Mouse (Mus musculus) thymus, postnatal 4 days (tissue): ENCODE results near the gene Pip4k2b.
"Not testable (repeated sequence)": the region's sequence is repeated elsewhere in the genome, so short reads cannot be mapped to it uniquely, and the experiment has no call there.

Source experiments
- DNase-seq: peaks from one replicate; pipeline ENCODE4 v3.0.0; 2021

The Pip4k2b gene

DNA sequence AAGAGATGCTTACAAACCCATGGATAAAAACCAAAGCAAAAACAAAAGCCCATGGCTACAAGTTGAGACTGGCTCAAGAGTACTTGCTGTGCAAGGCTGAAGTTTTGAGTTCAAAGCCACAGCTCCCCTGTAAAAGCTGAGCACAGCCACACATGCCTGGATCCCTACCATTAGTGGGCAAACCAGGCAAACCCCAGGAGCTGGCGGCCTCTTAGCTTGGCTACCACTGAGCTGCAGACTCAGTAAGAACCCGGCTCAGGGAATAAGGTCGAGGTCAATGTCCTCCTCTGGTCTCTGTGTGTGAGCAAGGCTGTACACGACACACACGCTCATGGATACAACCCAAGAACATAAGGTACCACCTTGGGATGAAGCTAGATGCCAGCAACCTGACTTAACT is 4.0 kb upstream of the Pip4k2b start:
- DNase-seq, result no peak

DNA sequence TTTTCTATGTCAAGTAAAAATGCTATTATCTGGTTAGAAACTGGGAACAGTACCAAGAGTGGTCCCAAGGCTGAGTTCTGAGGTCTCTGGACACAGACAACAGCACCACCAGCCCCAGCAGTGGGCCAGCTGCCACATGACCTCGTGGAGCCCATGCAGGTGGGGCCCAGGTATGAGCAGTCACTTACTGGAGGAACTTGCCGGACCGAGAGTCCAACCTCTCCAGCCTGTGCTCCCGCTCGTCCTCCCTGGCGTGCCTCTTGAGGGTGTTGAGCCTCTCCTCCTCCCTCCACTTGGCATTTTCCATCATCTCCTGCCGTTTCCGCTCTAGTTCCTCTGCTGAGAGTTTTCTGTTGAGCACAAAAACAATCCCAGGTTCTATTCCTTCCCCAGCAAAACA is 3.3 kb upstream of the Pip4k2b start:
- DNase-seq, result no peak

DNA sequence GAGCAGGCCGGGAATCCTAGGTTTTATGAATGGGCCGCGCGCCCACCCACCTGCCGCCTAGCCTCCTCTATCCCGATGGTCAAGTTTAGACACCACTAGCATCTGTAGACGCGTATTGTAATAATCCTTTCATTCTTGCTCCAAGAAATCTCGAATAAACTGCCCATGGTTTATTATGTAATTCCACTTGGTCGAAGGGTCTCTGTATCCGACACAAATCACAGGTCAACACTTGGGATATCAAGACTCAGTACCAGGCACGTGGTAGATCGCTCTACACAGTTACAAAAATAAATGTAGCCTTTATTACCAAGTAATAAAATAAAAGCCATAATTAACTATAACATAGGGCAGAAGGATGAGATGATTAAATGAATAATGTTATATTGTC is 822 bp upstream of the Pip4k2b start:
- no peak for DNase-seq

DNA sequence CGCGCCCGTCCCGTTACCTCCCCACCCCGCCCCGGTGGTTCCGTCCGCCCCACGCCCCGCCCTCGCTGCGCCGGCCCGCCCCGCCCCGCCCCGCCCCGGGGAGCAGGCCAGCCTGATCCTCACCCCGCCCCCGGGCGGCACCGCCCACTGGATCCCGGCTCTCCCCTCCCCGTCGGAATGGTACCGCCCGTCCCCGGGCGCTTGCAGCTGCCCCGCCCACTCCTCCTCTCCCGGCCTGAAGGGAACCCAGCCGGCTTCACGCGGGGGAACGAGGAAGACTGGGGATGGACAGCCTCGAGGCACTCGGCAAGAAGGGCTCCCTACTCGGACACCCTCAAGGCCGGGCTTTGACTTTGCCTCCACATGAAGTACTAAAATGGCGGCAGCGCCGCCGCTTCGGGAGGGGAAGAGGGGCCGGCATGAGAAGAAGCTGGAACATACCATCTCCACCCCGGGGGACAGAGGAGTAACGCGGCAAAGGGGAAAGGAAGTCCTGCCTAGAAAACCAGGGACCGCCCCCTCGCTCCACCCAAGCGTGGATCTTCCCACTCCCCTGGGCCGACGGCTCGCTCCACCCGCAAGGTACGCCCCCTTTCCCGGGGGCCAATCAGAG is 320 bp upstream of the Pip4k2b start:
- peak; percentile 99 for DNase-seq

DNA sequence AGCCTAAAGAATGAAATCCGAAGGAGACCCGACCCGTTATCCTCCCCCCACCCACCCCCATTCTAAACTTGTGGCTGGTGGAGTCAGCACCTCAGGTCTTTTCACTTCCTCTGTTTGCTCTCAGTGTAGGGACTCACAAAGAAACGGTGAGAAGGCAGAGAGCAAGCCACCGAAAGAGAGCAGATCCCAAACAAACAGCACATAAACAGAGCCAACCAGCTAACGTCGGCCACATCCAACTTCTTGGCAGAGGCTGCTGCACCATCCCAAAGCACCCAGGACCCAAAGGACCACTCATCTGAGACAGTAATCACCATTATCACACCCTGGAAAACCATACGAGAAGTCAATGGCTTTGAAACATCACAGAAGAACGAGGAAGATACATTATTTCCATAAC is 1.1 kb downstream of the Pip4k2b start:
- peak; percentile 44 for DNase-seq

DNA sequence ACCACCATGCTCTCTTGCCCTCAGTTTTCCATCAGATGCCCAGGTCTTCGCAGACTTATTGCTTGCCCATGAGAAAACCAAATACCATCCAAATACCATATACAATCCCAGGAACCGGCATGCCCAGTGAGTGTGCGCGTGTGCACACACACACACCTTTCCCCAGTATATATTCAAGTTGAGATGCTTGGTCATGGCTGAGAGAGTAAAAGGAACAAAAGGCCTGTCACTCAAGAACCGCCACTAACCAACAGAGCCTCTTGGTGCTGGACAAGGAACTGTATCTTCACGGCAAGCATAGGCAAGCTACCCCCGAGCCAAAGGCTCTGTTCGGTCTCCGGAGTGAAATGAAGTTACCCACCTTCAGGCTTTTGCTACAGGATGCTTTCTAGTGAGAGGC is 1.9 kb downstream of the Pip4k2b start:
- DNase-seq, result no peak

DNA sequence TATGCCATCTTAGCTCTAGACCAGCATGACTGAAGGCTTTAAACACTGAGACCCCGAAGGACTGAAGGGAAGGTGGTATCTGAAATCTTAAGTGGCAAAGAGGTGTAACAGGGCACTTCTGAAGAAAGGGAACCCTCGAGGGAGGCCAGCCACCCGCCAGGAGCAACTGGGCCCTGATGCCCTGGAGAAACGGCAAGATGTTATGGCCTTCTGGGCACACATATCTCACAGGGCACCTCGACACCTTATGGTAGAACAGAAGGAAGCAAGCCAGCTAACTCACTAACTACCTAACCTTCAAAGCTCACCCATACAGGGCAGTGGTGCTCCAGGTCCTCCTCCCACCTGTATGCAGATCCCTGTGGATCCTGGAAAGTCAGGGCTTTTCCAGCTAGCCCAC is 2.3 kb downstream of the Pip4k2b start:
- DNase-seq, result no peak

DNA sequence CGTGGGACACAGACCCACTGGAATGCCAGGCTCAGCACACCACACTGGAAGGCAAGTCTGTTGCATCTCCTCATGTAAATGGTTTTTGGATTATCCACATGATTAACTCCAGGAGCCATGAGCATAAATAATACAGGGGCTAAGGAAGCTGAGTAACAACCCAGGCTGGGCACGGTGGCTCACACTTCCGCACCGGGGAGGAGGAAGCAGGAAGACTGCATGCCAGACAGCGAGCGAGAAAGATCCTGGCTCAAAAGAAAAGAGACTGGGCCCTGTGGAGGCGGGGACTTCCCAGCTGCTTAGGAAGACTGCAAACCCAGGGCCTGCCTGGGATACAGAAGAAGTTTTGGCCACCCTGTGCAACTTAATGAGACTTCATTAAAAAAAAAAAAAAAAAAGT is 4.3 kb downstream of the Pip4k2b start:
- peak; percentile 52 for DNase-seq

DNA sequence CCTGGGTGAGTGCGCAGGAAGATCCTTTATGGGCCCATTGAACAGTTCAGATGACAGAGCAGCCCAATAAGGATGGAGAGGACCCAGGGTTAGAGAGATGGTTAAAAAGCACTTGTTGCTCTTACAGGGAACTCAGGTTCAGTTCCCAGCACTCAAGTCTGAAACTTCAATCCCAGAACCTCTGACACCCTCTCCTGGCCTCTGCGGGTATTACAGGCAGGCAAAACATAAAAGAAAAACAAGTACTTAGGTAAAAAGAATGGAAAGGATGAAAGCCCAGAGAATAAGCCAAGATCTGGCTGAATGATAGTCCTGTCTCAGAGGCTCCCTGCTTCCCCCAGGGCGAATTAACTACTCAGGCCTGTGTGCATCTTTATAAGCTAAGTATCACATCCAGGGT is 5.3 kb downstream of the Pip4k2b start:
- DNase-seq, result peak; percentile 48

DNA sequence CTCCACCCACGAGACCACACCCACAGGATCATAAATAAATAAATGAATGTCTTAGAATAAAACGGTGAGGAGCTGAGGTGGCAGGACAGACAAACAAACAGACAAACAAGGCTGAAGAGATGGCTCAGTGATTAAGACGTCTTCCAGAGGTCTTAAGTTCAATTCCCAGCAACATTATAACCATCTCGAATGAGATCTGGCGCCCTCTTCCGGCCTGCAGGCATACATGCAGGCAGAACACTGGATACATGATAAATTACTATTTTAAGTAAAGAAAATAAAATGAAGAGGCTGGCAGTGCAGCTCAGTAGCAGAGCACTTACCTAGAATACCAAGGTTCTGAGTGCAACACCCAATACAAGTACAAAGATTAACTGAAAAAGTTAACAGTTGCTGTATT is 5.8 kb downstream of the Pip4k2b start:
- DNase-seq, result peak; percentile 68

DNA sequence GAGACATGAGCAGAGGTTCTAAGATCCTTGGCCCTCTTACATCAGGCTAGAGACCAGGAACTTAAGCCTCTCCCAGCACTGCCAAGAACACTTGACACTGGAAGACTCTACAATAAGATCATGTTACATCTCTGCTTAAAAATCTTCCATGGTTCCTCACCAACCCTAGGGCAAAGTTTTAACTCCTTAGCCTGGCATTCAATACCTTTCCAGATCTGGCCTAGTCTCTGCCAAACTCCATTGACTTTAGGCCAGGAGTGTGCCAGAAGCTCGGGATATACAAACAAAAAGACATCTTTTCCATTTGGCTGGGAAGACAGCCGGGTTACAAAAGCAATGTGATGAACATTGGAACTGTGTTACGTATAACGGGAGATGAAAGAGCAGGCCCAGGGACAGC is 6.9 kb downstream of the Pip4k2b start:
- DNase-seq, result no peak

DNA sequence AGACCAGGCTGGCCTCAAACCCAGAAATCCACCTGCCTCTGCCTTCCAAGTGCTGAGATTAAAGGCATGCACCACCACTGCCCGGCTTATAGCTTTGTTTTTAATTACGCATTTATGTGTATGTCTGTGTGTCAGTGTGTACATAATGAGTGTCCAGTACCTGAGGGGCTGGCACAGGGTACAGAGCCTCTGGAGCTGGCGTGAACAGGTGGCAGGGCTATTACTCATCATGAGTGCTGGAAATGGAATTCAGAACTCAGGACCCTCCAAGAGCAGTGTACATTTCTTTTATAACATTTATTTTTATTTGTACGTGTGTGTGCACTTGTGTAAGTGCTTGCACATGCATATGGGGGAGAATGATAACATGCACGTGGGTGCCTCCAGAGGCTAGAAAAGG is 7.9 kb downstream of the Pip4k2b start:
- DNase-seq, result no peak

DNA sequence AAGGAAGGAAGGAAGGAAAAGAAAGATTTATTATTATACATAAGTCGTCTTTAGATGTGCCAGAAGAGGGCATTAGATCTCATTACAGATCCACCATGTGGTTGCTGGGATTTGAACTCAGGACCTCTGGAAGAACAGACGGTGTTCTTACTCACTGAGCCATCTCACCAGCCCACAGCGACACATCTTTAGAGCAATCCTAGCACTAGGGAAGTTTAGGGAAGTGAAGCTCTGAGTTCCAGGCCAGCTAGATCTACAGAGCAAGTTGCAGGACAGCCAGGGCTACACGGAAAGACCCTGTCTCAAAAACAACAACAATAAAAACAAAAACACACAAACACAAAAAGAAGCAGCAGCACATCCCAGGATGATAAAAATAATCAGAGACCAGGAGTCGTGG is 9.7 kb downstream of the Pip4k2b start:
- DNase-seq, result not testable (repeated sequence)

DNA sequence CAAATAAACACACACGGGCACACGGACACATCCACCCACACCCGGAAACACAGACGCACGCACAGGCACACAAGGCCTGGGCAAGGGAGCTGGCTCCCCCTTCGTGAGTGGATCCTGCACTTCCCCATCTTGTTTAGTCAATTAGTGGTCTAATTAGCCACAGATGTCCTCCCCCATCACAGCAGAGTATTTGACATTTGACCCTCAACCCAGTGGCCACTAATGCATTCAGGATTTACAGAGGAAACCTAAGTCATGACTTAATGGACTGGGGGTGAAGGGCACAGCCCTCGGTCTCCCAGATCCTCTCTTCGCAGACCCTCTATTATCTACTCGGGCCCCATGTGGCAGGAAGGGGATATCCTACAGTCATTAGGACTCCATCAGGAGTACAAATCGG is 10.8 kb downstream of the Pip4k2b start:
- no peak for DNase-seq

DNA sequence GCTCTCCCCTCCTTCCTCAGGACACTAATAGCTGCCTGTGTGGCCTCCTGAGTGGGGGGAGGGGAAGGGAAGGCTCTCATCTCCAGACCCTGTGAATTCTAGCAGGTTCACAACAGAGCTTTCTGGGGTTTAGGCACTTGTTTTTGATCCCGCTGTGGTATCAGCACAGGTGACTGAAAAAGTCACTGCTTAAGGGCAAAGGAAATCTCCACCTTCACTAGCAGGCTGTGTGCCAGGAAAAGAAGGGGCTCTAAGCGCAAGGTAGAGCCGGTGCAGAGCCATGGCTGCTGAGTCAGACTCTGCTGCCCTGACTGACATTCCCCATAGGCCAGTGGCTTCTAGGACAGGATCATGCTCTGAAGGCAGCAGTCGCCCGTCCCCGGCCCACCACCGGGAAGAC is 15.8 kb downstream of the Pip4k2b start:
- DNase-seq, result peak; percentile 31

DNA sequence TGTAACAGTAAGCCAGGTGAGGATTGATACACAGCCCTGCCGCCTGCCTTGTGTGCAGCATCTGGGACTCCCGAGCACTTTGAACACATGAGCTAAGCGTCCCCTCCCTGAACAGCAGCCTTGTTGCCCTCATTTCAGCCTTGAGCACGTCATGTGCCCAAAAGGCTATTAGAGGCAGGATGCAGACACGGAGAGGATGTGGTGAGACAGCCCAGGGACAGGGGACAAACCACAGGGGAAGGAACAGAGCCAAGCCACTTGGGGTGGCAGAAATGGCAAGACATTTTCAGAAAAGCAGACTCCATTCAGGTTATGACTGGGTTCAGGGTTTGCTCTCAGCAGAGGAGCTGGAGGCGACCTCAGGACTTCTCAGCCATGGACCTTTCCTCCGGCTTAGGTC is 16.2 kb downstream of the Pip4k2b start:
- peak; percentile 39 for DNase-seq

DNA sequence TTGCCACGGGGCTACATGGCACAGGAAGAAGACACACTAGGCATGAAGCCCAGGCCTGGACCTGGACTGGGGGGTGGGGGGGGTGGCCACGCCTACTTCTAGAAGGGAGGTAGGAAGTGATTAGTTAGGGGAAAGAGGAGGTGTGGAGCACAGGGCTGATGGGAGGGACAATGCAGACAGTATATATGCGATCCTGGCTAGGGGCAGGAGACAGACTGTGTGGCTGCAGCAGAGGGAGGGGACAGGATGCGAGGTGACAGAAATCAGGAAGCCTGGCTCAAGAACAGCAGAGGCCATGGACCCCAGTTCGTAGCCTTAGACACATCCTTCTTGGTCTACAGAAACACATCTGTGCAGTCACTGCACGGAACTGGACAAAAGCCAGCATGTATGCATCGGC is 20.8 kb downstream of the Pip4k2b start:
- DNase-seq, result no peak

DNA sequence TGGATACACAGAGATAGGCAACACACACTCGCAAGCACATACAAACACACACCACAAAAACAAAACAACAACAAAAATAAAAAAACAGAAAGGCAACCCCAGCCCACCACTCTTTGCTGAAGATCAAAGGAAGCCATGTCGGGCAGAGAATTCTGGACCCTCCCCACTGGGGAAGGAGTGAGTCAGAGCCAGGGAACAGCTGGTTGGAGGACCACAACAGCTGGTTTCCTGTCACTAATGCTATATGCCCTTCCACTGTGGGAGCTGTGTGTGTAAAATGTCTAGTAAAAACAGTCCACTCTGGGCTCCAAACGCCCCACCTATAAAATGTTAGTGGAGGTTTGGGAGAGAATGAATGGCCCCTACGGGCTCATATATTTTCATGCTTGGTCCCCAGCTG is 23.2 kb downstream of the Pip4k2b start:
- no peak for DNase-seq

DNA sequence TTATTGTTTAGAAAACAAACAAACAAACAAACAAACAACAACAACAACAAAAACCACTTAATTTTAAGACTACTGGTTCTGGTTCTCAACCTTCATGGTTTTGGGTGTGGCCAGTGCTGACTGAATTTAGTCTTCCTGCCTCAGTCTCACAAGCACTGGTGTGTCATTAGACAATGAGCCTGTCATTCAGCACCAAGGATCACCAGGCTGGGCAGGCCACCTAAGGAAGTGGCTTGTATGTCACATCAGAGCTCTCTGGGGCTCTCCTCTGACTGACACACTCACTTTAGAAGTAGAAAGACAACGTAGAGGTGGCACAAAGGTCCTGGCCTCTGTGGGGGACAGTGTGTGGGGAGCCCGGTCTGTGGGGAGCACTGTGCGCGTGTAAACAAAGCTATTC is 25.5 kb downstream of the Pip4k2b start:
- no peak for DNase-seq

DNA sequence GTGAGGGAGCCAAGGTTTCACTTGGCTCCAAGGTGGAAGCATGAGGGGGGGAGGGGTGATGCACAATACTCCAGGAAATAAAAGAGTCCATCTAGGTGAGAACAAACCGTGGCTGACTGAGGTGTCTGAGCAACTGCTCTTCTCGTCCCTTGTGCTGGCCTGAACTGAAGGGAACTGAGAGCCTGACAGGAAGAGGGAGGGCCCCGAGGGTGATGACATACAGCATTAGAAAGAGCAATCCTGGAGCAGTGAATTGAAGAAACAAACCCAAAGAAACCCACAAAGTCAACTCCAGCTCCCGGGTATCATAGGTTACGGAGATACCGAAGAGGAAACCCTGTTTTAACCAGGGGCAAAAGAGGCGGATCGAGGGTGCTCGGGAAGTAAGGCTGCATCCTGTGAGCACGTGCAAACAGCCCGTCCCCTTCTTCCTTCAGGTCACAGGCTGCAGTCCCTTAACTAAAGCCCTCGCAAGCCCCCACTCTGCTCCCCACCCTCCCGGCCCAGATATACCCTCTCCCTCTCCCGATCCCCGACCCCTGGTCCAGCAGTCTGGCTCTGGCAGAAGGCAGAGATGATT is 26.1 kb downstream of the Pip4k2b start:
- DNase-seq, result no peak

DNA sequence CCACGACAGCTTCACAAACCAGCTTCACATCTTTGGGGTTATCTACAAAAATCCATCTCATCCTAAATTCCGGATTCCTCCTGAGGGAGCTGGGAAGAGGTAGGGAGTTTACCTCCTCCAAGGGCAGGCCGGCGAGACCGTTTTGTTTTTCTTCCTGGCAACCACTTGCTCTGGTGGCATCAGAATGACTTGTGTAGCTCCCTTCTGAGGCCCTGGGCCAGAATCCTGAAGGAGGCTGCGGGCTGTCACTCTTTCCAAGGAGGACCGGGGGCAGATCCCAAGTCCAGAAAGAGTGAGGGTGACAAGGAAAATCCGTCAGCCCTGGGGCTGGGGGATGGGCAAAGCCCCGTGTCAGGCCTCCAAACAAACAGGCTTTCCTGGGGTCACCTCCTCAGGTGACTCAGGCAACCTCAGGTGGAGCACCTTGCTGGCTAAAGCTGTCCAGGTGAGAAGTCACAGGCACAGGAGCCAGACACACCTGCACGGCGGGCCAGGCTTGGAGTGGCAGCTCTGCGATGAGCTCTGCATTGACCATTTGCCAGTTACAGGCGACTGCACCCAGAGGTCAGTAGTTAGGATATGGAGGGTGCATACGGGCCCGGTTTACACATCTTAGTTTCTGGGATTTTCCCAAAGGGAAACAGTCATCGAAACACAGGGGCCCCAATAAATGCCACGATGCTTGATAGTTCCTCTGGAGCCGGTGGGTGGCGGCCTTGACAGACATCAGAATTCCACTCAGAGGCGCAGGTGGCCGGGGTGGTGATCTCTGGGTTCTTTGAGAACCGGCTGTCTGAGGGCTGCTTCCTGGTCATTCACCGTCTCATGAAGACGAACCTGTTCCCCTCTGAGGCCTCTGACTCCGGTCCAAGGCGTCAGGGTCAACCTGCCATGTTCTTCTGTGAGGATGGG is 26.9 kb downstream of the Pip4k2b start:
- no peak for DNase-seq

DNA sequence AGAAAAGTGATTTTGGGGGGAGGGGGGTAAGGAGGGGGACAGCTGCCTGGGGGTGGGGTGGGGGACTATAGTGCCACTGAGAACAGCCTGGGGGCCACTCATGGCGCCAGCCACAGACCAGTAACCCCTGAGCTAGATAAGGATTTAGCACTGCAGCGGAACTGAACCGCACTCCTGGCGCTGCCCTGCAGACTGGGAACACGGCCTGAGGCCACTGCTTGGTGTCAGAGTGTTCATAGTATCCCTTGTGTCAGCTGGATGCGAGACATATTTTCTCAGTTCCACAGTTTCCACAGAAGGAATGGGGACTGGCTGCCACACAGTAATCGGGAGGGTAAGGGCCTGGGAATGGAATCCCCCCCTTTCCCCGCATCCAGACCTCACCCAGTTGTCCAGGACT is 28.5 kb downstream of the Pip4k2b start:
- no peak for DNase-seq

DNA sequence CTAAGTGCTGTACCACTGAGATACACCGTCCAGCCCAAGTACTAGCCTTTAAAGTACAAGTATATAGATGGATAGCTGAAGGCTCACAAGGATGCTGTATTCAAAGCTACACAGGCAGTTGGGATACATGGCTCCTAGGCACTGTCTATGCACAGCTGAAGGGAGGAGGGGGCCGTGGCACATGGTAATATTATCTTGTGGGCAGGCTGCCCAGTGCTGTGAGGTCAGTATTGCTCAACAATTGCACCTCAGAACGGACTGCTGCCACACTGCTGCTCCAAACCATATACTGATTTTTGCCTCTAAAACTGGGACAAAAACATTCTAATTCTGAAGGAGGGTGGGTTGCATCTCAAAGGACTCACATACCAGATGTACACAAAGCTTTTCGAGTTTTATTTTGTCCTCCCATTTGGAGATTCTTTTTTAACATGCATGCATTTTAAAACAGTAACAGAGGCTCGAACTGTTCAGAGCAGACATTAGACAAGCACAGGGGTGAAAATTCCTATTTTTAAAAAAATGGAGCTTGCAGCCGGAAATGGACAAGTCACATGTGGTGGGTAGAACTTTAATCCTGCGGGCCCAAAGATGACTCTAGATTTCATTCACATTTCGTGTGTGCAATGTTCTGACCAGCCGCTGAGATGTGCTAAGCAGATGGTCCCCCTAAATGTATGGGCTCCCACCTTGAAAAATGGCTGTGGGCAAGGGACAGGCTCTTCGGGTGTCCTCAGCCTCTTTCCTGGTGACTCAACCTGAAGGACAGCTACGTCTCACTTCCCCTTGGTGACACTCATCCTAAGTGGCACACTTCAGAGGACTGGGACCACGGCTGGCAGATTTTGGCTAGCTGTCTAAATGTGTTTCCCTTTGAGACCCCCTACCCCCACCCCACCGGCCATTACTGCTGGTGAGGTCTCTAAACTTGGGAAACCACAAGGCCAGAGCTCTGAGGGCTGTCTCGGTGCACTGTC is 29.4 kb downstream of the Pip4k2b start:
- DNase-seq, result no peak
